Mouse (Mus musculus) erythroblast, embryonic 14.5 days (primary cell): Measurements from ENCODE around the gene 1110051M20Rik.

Source experiments
- GATA1 ChIP-seq: IDR thresholded peaks from 2 replicates; pipeline ENCODE4 v1.6.1; 2012; ENCODE audit warnings: low read length, inconsistent platforms, mixed read lengths
- TAL1 ChIP-seq: IDR thresholded peaks from 3 replicates; pipeline ENCODE4 v1.6.1; 2012; ENCODE audit warnings: low read length, inconsistent platforms, mixed read lengths

DNA sequence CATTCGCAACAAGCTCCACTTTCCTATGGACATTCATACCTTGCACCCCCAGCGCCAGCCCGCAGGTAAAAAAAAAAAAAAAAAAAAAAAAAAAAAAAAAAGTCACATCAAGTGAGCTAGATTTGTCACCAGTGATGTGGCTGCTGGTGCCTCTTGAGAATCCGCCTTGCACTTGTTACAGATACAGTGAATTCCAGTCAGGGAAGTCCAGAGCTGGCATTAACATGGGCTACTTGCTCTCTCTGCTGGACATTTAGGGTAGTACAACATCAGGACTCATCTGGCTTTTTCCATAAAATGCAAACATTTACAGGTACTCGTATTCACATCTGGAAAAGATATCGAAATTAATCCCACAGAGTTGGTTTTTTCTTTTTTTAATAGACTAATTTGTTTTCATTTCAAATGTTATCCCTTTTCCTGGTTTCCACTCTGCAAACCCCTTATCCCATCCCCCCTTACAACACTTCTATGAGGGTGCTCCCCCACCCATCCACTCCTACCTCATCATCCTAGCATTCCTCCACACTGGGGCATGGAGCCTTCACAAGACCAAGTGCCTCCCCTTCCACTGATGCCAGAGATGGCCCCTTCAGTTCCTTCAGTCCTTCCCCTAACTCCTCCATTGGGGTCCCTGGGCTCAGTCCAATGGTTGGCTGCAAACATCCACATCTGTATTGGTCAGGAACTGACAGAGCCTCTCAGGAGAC is 36.5 kb upstream of the 1110051M20Rik start:
- TF ChIP-seq TAL1 (no peak; the same call in 2 of the 3 replicates), GATA1 (no peak)
